ENCODE assay signal across 13 mouse cellular contexts in genomic region chr4:32342269-32342668, GRCm38 (mm10).
DNase-seq lines count a peak whose midpoint lies in the region; ATAC-seq and TF ChIP-seq lines count a peak whose summit lies in the region.
"Had no signal": no experiment of that assay in that cellular context is flagged by ENCODE, and none has a peak within 500 bp of the region (broad histone marks: within the 10 kb centered on the region; RNA-seq: fewer than 3 reads in every experiment).

No protein-coding gene starts in this region.

- H3K4me3 ChIP-seq in midbrain, postnatal 0 days (ENCODE audit: low read depth, low read length) = no peak overlapping the region
- no peak overlapping the region for H3K4me3 ChIP-seq in midbrain, embryonic 16.5 days (ENCODE audit: low read depth, low read length)
- H3K4me3 ChIP-seq: forebrain, embryonic 10.5 days; hindbrain, embryonic 13.5 days; lung, embryonic 15.5 days; midbrain, embryonic 15.5 days had no signal

- no peaks in the 10 kb centered on the region for H3K9me3 ChIP-seq in midbrain, postnatal 0 days (ENCODE audit: low read length)
- H3K9me3 ChIP-seq in midbrain, embryonic 16.5 days (replicated peaks; ENCODE audit: control insufficient read depth, low read length, poor library complexity, severe bottlenecking) = no peaks in the 10 kb centered on the region
- H3K9me3 ChIP-seq: forebrain, embryonic 10.5 days; hindbrain, embryonic 13.5 days; lung, embryonic 15.5 days; midbrain, embryonic 15.5 days had no signal

- no peaks in the 10 kb centered on the region for H3K27me3 ChIP-seq in midbrain, postnatal 0 days (ENCODE audit: insufficient read depth, low read length)
- no peaks in the 10 kb centered on the region for H3K27me3 ChIP-seq in midbrain, embryonic 16.5 days (ENCODE audit: control insufficient read depth, insufficient read depth, low read depth, low read length)
- H3K27me3 ChIP-seq: hindbrain, embryonic 13.5 days; lung, embryonic 15.5 days; midbrain, embryonic 15.5 days had no signal

- intact Hi-C loops in heart, postnatal 36 days (cut with DNase I) = no loop called here
- intact Hi-C loops in heart, postnatal 10 days (cut with DNase I) = no loop called here

- ATAC-seq in midbrain, postnatal 0 days (ENCODE audit: low FRiP score) = no peak
- ATAC-seq in midbrain, embryonic 16.5 days = no peak
- ATAC-seq: midbrain, embryonic 15.5 days had no signal

- no peak overlapping the region for H3K4me2 ChIP-seq in midbrain, postnatal 0 days (ENCODE audit: low read depth, low read length, poor library complexity, severe bottlenecking)
- H3K4me2 ChIP-seq in midbrain, embryonic 16.5 days (ENCODE audit: low read length) = no peak overlapping the region
- H3K4me2 ChIP-seq: hindbrain, embryonic 13.5 days; lung, embryonic 15.5 days; midbrain, embryonic 15.5 days had no signal

- no peak overlapping the region for H3K9ac ChIP-seq in midbrain, postnatal 0 days (replicated peaks; ENCODE audit: low read length, poor library complexity, severe bottlenecking)
- no peak overlapping the region for H3K9ac ChIP-seq in midbrain, embryonic 16.5 days (ENCODE audit: low read depth, low read length)
- H3K9ac ChIP-seq: hindbrain, embryonic 13.5 days; lung, embryonic 15.5 days; midbrain, embryonic 15.5 days had no signal

- H3K4me1 ChIP-seq in midbrain, postnatal 0 days (ENCODE audit: insufficient read depth, low read length) = 0 out of 2 replicates have a peak, but pooled peaks cover 3% of the 10 kb centered on the region
- H3K4me1 ChIP-seq in midbrain, embryonic 16.5 days (ENCODE audit: control insufficient read depth, insufficient read depth, low read length) = peaks cover 17% of the 10 kb centered on the region

- DNase-seq in heart, postnatal 36 days = peak; percentile 34 to 36
- DNase-seq in heart, postnatal 10 days = no peak
- DNase-seq in midbrain, postnatal 0 days (ENCODE audit: low spot score) = no peak
- peak; percentile 60 for DNase-seq in T-cell, adult 2 months (ENCODE audit: low spot score)
- peak; percentile 47 for DNase-seq in thymus, postnatal 14 days
- DNase-seq in frontal cortex, postnatal 36 days (ENCODE audit: low spot score in 2 of 2) = no peak
- no peak for DNase-seq in urinary bladder, postnatal 10 days (ENCODE audit: low spot score)
- DNase-seq: cerebellum, adult 11-12 months had no signal

- H3K27ac ChIP-seq in midbrain, postnatal 0 days (ENCODE audit: low read depth, low read length) = no peak overlapping the region
- no peak overlapping the region for H3K27ac ChIP-seq in midbrain, embryonic 16.5 days (ENCODE audit: low read length)
- H3K27ac ChIP-seq: hindbrain, embryonic 13.5 days; midbrain, embryonic 15.5 days had no signal

- 74% methylated on average over 7 of the region's 7 CpGs for WGBS in midbrain, postnatal 0 days
- 81% methylated on average over 7 of the region's 7 CpGs for WGBS in midbrain, embryonic 16.5 days

- TF ChIP-seq CTCF in midbrain, postnatal 0 days (IDR thresholded peaks at IDR 0.05) = peak; percentile 53

- no peaks in the 10 kb centered on the region for H3K36me3 ChIP-seq in midbrain, postnatal 0 days (ENCODE audit: insufficient read depth, low read length)
- no peaks in the 10 kb centered on the region for H3K36me3 ChIP-seq in midbrain, embryonic 16.5 days (ENCODE audit: control insufficient read depth, insufficient read depth, low read length)
- H3K36me3 ChIP-seq: forebrain, embryonic 10.5 days; hindbrain, embryonic 13.5 days; lung, embryonic 15.5 days; midbrain, embryonic 15.5 days had no signal

Comparison
In these comparisons a context has a peak if more than half of its experiments do, and no peak if none do; other contexts are left out.
1. DNase-seq: peak in heart, postnatal 36 days (2 of 2), T-cell, adult 2 months (single experiment) and thymus, postnatal 14 days (single experiment); none in heart, postnatal 10 days (0 of 2), midbrain, postnatal 0 days (single experiment), frontal cortex, postnatal 36 days (0 of 2) and urinary bladder, postnatal 10 days (single experiment).